Mouse (Mus musculus) E14TG2a.4 (cell line): ENCODE measurements around the gene Ccdc114.
"Not testable (repeated sequence)": the region's sequence is repeated elsewhere in the genome, so short reads cannot be mapped to it uniquely, and the experiment has no call there.

Experiments
- H3K27me3 ChIP-seq: 2 replicates; pipeline ENCODE4 v1.6.1; 2014; ENCODE audit warnings: low read length, control low read depth; ENCODE audit not compliant: insufficient read depth
- H3K36me3 ChIP-seq: 2 replicates; pipeline ENCODE4 v1.6.1; 2014; ENCODE audit warnings: low read length, control low read depth; ENCODE audit not compliant: insufficient read depth
- H3K4me1 ChIP-seq: replicated peaks from 2 replicates; pipeline ENCODE4 v1.6.1; 2014; ENCODE audit warnings: low read depth, low read length, control low read depth
- H3K4me3 ChIP-seq: replicated peaks from 2 replicates; pipeline ENCODE4 v1.5.1; 2014; ENCODE audit warnings: mild to moderate bottlenecking, low read length
- H3K9me3 ChIP-seq: 2 replicates; pipeline ENCODE4 v1.6.1; 2014; ENCODE audit warnings: low read length, control low read depth
- CTCF ChIP-seq: conservative IDR thresholded peaks from 2 replicates; pipeline ENCODE4 v1.5.1; 2014; ENCODE audit warnings: low read length
- NANOG ChIP-seq: IDR thresholded peaks from 2 replicates; pipeline ENCODE4 v1.6.1; 2014; ENCODE audit warnings: borderline replicate concordance, low read length, mixed read lengths
- POU5F1 ChIP-seq: IDR thresholded peaks from 2 replicates; pipeline ENCODE4 v1.6.1; 2014; ENCODE audit warnings: low read length, borderline replicate concordance

The Ccdc114 gene

DNA sequence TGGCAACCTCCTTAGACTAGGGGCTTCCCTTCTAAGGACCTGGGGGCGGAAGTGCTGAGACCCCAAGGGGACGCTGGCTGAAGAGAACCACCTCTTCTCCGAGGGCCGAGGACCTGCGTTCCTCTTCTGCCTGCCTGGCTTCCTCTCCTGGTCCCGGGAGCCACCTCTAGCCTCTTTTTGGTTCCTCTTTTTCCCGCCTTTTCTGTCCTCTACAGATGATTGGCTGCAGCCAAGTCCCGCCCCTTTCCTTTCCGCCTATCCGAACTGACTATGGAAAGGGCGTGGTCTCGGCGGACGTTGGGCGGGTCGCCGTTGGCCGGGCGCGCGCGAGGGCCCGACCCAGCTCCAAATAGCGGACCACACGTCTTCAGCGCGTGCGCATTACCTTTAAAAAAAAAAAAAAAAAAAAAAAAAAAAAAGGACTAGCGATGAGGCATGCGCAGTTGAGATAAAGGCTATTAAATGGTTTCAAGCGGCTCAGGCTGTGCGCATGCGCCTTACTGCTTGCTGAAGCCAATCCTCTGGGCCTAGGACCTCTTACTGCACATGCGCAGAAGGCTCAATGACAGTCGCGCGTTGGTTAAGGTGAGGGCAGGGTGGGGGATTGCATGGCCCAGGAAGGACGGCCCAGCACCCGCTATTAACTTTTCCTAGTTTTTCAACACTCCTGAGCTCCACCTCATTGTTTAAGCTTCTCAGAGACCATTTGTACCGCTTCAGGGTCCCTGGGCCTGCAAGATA, 27.2 kb upstream of the Ccdc114 start, which contains the start of the genes Syngr4 and Tmem143:
Gene Syngr4, minus strand, starts transcription at position 198 of the 741 bp plus-strand sequence.
Gene Tmem143, plus strand, starts transcription at position 425 of the 741 bp plus-strand sequence.
- no peaks in the 10 kb centered on the region for H3K9me3 ChIP-seq
- H3K4me1 ChIP-seq: peaks cover 35% of the 10 kb centered on the region
- peaks cover 5% of the 10 kb centered on the region for H3K36me3 ChIP-seq
- H3K4me3 ChIP-seq: peak within 1 kb of the TSS; percentile 84
- H3K27me3 ChIP-seq: peaks cover 23% of the 10 kb centered on the region
- TF ChIP-seq POU5F1 (no peak), NANOG (no peak), CTCF (no peak)

GRCm38 (mm10) chr7:45897258-45897757, 26.6 kb upstream of the Ccdc114 start:
- peaks cover 23% of the 10 kb centered on the region for H3K27me3 ChIP-seq
- peak overlapping the region; percentile 84 for H3K4me3 ChIP-seq
- no peaks in the 10 kb centered on the region for H3K9me3 ChIP-seq
- H3K36me3 ChIP-seq: peaks cover 5% of the 10 kb centered on the region
- TF ChIP-seq POU5F1 (0 out of 2 replicates have a peak, but pooled peaks have one; percentile 24), NANOG (no peak)
- peaks cover 39% of the 10 kb centered on the region for H3K4me1 ChIP-seq

DNA sequence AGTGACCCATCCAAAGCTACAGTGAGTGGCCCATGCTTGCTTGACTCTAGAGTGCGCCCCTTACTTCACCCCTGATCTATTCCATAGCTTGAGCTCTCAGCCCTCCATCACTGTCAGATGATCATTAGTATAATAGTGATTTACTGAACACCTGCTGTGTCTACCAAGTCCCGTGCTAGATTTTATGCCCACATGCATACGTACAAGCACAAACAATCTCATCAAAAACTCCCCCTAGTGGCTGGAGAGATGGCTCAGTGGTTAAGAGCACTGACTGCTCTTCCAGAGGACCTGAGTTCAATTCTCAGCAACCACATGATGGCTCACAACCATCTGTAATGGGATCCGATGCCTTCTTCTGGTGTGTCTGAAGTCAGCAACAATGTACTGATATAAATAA, 25.7 kb upstream of the Ccdc114 start:
- TF ChIP-seq CTCF: peak; percentile 35
- H3K9me3 ChIP-seq, H3K36me3 ChIP-seq: not testable (repeated sequence)
- peak overlapping the region; percentile 84 for H3K4me3 ChIP-seq
- H3K4me1 ChIP-seq: peaks cover 42% of the 10 kb centered on the region
- peaks cover 20% of the 10 kb centered on the region for H3K27me3 ChIP-seq

GRCm38 (mm10) chr7:45901562-45901961, 22.3 kb upstream of the Ccdc114 start:
- H3K4me3 ChIP-seq: no peak overlapping the region
- H3K36me3 ChIP-seq: peaks cover 13% of the 10 kb centered on the region
- H3K27me3 ChIP-seq: no peaks in the 10 kb centered on the region
- no peak for TF ChIP-seq NANOG
- H3K4me1 ChIP-seq: peaks cover 44% of the 10 kb centered on the region
- H3K9me3 ChIP-seq: no peaks in the 10 kb centered on the region

DNA sequence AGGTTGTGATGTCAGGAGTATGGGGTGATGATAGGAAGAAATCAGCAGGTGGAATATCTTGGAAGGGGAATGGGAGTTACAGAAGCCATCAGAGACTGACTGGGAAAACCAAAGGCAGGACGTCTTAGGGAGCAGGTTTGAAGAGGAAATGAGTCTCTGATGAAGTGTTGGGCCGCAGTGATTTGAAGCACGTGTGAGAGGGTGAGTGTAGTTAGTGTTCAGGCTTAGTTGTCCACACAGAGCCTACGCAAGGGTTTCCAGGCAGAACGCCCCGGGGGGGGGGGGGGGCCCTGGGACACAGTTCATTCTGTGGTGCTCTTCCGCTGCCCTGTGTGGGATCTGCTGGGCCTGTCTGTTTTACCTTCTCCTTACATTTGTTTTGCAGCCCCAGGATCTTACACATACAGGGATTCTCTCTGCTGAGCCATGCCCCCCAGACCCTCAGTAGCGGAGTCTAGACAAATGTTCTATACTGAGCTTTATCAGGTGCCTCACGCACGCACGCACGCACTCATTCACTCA, 21.3 kb upstream of the Ccdc114 start:
- Histone ChIP-seq H3K4me1 (peaks cover 44% of the 10 kb centered on the region), H3K9me3 (no peaks in the 10 kb centered on the region), H3K4me3 (no peak overlapping the region), H3K36me3 (peaks cover 20% of the 10 kb centered on the region), H3K27me3 (no peaks in the 10 kb centered on the region)
- TF ChIP-seq POU5F1: no peak
- TF ChIP-seq NANOG: no peak
- no peak for TF ChIP-seq CTCF

DNA sequence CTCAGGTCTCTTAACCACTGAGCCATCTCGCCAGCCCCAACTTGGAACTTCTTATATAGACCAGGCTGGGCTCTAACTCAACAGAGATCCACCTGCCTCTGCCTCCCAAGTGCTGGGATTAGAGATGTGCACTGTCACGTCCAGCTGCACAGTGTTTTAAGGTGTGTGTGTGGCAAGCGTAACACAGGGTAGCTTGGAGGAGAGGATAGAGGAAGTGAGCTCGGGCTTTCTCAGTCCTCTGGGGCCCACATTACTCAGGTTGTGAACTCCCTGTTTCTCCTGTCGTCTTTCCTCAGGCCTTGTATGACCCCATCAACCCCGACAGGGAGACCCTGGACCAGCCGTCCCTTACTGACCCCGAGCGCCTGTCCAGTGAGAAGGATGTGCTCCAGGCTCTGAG, 17.2 kb upstream of the Ccdc114 start:
- Histone ChIP-seq H3K4me1 (peaks cover 23% of the 10 kb centered on the region), H3K36me3 (peaks cover 54% of the 10 kb centered on the region), H3K27me3 (no peaks in the 10 kb centered on the region), H3K4me3 (no peak overlapping the region), H3K9me3 (no peaks in the 10 kb centered on the region)
- TF ChIP-seq NANOG (no peak), POU5F1 (no peak), CTCF (no peak)

DNA sequence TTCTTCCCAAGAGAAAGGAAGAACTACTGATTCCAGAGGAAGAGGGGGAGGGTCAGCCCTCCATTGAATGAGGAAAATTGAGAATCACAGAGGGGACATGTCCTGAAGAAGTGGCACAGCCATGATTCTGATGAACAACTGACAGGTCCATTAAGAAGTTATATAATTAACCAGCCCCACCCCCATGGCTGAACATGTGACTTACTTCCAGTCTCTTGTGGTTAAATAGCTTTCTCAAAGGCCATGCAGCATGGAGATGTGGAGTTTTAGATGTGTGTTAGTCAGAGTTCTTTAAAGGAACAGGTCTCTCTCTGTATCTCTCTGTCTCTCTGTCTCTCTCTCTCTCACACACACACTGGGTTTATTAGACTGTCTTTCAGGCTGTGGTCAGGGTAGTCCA, 15.5 kb upstream of the Ccdc114 start:
- no peaks in the 10 kb centered on the region for H3K27me3 ChIP-seq
- TF ChIP-seq NANOG: no peak
- TF ChIP-seq POU5F1: no peak
- no peak for TF ChIP-seq CTCF
- H3K4me1 ChIP-seq: peaks cover 16% of the 10 kb centered on the region
- H3K9me3 ChIP-seq: no peaks in the 10 kb centered on the region
- H3K36me3 ChIP-seq: peaks cover 70% of the 10 kb centered on the region
- no peak overlapping the region for H3K4me3 ChIP-seq

DNA sequence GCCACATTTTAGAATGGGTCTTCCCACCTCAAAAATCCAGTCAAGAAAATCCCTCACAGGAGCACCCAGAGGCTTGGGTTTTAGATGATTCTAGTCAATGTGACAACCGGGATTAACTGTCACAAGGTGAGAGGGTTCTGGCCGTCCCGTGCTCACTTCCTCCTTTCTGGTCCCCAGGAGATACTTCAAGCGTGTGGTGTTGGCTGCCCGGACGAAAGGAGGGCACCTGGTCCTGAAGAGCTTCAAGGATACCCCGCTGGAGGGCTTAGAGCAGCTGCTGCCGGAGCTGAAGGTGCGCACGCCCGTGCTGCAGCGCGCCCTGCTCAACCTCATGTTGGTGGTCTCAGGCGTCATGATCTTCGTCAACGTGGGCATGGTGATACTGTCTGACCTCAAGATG, 14.7 kb upstream of the Ccdc114 start:
- no peak for TF ChIP-seq POU5F1
- H3K9me3 ChIP-seq: no peaks in the 10 kb centered on the region
- peaks cover 16% of the 10 kb centered on the region for H3K4me1 ChIP-seq
- H3K36me3 ChIP-seq: peaks cover 77% of the 10 kb centered on the region
- no peaks in the 10 kb centered on the region for H3K27me3 ChIP-seq
- H3K4me3 ChIP-seq: no peak overlapping the region

DNA sequence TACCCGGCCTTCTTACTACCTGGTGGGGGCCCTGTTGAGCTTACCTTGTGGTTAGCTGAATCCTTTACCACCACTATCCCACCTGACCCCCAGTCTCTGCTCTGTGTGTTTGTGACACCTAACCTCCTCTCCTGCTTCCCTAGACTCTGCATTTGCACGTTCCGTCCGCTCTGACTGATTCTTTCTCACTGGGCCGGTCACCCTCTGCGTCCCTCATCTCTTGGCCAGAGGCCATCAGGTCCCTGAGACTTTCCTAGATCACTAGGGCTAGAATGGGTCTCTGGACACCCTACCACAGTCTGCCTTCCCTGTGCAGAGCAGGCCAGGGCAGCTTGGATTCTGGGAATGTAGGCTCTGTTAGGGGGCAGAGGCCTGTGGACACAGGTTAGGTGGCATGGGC, 9.8 kb upstream of the Ccdc114 start:
- H3K27me3 ChIP-seq: no peaks in the 10 kb centered on the region
- H3K4me1 ChIP-seq: peaks cover 42% of the 10 kb centered on the region
- no peaks in the 10 kb centered on the region for H3K9me3 ChIP-seq
- no peak for TF ChIP-seq CTCF
- peaks cover 62% of the 10 kb centered on the region for H3K36me3 ChIP-seq
- H3K4me3 ChIP-seq: no peak overlapping the region
